Mouse (Mus musculus) right cerebral cortex, postnatal 25 days (tissue): ENCODE results near the gene Psmc3.
"Not testable (repeated sequence)": the region's sequence is repeated elsewhere in the genome, so short reads cannot be mapped to it uniquely, and the experiment has no call there.

Experiments used
- DNase-seq: peaks from one replicate; pipeline ENCODE4 v3.0.0; 2022

Gene Psmc3

DNA sequence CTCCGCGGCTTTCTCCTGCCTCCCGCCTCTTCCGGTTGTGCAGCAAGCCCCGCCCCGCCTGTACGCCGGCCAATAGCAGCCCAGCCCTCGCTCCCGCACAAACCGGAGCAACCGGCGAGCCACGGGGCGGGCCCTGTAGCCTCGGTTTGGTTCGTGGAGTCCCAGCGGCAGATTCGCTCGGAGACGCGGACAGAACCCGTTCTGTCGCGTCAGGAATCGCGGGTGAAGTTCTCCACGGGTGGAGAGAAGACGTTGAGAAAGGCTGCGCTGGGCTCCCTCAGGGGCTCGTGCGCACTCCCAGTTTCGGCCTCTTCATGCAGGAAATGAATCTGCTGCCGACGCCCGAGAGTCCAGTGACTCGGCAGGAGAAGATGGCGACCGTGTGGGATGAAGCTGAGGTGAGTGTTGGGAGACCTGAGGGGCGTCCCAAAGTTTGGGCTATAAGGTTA lies at the start of gene Psmc3:
Gene Psmc3, plus strand, starts transcription at position 76 of the 449 bp plus-strand sequence.
- peak; percentile 97 for DNase-seq

GRCm38 (mm10) chr2:91008536-91008935 lies 45.3 kb upstream of the Psmc3 start:
- DNase-seq: no peak

GRCm38 (mm10) chr2:91013881-91014280 lies 39.9 kb upstream of the Psmc3 start:
- DNase-seq: no peak

DNA sequence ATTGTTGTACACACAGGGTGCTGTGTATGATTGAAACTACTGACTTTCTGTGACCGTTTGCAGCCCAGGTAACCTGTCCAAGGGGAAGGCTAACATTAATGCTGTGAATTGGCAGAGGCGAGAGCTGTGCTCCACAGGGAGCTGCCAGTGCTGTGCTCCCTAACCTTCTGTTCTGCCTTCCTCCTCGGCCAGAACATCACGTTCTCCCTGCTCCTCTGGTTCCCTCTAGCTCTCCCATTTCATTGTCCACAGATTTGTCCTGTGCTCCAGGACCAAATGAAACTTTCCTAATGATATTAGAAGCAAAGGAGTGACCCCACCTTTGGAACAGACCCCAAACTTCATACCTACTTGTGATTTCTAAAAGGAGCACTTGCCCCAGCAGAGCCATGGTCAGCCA lies 38.4 kb upstream of the Psmc3 start:
- no peak for DNase-seq

GRCm38 (mm10) chr2:91018061-91018788 lies 35.6 kb upstream of the Psmc3 start:
- no peak for DNase-seq

DNA sequence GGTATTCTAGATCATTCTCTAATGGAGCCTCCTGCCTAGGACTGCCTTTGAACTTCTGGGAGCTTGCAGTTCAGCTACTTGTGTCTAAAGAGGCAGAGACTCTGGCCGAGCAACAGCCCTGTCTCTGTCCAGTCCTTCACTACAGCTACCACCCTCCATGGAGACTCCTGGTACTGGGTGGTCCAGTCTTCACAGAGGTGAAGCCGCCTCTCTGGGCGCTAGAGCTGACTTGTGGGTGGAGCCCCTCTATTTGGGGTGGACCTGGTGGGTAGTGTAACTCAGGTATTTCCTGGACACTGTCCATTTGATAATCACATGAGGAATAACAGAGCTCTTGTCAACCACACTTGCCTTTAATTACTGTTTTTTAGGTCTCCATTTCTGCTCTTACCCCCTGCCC lies 33.9 kb upstream of the Psmc3 start:
- DNase-seq: no peak

DNA sequence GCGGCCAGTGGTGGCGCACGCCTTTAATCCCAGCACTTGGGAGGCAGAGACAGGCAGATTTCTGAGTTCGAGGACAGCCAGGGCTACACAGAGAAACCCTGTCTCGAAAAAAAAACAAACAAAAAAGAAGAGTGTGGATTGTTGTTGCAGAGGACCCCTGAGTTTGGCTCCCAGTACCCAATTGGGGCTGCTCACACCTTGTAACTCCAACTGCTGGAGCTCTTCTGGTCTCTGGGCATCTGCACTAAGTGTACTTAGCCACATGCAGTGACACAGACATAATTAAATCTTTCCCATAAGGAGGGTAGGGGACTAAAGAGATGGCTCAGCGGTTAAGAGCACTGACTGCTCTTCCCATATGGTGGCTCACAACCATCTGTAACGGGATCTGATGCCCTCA lies 31.5 kb upstream of the Psmc3 start:
- not testable (repeated sequence) for DNase-seq

DNA sequence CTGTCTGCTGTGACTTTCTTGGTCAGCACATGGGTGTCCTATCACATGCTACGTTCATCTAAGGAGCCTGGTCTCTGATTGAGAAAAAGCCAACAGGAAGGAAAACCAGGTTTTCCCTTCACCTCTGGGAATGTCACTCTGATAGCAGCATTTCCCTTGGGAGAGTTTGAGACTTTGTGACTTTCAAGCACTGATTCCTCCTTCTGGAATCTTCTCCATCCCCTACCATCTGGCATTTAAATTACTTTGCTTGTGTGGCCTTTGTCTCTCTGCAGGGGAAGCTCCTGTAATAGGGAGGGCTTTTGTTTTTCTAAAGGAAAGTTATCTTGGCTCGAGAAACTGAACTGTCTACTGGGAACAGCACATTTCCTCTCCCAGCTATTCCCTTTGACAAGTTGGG lies 30.7 kb upstream of the Psmc3 start:
- DNase-seq: no peak

DNA sequence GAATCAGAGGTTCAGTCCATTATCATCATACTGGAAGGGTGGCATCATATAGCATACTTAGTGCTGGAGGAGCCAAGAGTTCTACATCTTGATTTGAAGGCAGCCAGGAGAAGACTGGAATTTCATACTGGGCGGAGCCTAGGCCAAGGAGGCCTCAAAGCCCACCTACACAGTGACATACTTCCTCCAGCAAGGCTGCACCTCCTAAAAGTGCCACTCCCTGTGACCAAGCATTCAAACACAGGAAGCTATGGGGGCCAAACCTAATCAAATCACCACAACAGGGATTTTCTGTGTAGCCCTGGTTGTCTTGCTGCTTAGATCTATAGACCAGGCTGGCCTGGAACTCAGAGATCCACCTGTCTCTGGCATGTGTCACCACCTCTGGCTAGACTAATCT lies 29.9 kb upstream of the Psmc3 start:
- DNase-seq: no peak

GRCm38 (mm10) chr2:91025081-91025516 lies 28.7 kb upstream of the Psmc3 start:
- DNase-seq: peak; percentile 41

GRCm38 (mm10) chr2:91026491-91026890 lies 27.3 kb upstream of the Psmc3 start:
- no peak for DNase-seq

DNA sequence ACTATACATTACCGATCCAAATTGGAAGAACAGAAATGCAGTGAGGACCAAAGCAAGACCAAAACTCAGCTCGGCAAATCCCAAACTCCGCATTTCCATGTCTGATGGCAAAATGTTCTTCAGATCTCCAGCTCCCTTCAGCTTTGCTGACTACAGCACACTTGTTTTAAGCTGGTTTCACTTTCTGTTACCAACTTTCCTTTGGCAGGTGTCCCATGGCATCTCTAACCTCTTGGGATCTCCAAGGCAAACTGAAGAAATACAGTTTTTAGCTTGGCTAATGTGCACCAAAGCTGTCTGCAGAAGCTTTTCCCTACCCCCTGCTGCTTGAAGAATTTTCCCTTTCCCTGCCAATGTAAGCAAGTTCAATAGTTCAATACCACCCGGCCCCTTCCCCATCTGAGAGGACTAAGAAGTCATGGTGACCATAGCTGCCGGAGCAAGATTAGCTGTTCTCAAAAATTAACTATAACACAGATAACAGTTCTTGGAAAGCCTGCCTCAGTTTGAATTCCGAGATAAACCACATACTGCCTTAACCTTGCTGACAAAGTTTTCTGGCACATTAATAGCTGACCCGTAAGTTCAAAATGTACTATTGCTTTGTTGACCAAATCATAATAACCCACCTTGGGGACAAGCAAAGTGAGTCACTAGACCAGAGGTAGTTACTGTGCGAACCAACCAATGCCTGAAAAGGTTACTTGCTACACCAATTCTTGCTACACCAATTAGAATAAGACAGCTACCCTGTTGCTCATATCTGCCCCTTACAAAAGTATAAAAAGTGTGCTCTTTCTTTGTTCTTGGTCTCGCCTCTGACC lies 26.2 kb upstream of the Psmc3 start:
- DNase-seq: no peak

DNA sequence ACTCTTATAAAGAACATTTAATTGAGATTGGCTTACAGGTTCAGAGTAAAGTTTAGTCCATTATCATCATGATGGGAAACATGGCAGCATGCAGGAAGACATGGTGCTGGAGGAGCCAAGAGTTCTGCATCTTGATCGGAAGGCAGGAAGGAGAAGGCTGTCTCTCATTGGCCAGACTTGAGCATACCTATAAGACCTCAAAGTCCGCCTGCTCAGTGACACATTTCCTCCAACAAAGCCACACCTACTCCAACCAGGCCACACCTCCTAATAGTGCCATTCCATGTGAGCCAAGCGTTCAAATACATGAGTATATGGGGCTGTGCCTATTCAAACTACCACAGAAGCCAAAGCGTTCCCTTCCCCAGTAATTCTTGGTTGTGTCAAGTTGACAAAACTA lies 22.6 kb upstream of the Psmc3 start:
- DNase-seq: no peak

DNA sequence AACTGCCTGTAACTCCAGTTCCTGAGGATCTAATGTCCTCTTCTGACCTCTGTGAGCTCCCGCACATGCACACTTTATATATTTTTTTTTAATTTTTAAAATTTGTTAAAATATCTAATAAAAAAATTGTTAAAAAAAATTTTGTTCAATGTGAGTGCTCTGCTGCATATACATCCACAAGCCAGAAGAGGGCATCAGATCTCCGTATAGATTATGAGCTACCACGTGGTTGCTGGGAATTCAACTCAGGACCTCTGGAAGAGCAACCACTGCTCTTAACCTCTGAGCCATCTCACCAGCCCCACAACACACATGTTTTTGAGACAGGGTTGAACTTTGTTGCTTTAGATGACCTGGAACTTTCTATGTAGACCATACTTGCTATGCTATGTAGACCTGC lies 20.8 kb upstream of the Psmc3 start:
- no peak for DNase-seq

- no peak for DNase-seq
Observed at GRCm38 (mm10) chr2:91035385-91035784, 18.4 kb upstream of the Psmc3 start, which contains the start of gene Rapsn. Gene Rapsn, plus strand, starts transcription at chr2:91035620.

DNA sequence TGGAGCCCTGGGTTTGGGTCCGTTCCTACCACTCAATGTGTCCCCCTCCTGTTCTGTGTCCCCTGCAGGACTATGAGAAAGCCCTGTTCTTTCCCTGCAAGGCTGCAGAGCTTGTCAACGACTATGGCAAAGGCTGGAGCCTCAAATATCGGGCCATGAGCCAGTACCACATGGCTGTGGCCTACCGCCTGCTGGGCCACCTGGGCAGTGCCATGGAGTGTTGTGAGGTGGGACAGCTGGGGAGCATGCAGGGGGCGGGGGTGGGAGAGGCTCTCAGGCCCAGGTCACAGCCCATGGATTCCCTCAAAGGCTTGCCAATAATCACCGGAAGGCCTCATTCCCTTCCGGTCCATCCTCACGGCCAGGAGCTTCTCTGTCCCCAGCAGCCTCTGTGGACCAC lies 12.0 kb upstream of the Psmc3 start:
- DNase-seq: no peak

DNA sequence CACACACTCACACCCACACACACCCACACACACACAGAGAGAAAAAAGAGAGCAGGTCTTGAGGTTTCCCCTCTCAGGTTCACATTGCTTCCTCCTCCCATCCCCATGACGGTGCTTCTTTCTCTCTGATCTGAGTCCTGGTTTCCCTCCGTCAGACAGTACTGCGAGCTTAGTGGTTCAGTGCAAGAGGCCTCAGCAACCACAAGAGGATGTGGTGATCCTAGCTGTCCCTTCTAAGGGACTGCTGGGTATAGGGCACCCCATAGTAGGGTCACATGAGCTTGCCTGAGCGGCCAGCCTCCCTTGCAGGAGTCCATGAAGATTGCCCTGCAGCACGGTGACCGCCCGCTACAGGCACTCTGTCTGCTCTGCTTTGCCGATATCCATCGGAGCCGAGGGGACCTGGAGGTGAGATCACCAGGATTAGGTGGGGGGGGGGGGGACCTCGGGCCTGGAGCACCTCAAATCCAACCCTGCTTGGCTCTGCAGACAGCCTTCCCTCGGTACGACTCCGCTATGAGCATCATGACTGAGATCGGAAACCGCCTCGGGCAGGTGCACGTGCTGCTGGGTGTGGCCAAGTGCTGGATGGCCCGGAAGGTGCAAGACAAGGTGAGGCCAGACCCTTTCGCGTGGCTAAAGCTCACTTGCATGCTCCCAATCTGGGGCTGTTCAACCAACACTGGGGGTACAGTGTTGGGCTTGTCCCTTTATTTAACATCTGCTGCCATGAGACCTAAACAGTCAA lies 11.0 kb upstream of the Psmc3 start:
- no peak for DNase-seq

DNA sequence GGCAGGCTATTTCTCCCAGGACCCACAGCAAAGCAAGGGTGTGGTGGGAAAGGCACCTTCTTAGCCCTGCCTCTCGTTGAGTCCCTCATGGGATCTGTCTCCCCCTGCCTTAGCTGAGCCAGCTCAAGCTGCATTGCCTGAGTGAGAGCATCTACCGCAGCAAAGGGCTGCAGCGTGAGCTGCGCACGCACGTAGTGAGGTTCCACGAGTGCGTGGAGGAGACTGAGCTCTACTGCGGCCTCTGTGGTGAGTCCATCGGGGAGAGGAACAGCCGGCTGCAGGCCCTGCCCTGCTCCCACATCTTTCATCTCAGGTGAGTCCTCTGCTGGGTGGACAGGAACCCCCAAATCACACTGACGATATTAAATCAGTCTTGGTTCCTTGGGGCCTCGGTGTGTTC lies 9.1 kb upstream of the Psmc3 start:
- DNase-seq: no peak

DNA sequence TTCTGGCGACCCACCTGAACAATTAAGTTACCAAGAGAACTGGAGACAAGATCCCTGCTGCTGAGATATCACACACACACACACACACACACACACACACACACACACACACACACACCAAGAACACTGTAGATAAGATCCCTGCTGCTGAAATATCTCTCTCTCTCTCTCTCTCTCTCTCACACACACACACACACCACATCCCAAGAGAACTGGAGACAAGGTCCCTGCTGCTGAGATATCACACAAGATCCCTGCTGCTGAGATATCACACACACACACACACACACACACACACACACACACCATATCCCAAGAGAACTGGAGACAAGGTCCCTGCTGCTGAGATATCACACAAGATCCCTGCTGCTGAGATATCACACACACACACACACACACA lies 8.0 kb upstream of the Psmc3 start:
- not testable (repeated sequence) for DNase-seq

GRCm38 (mm10) chr2:91047359-91047758 lies 6.5 kb upstream of the Psmc3 start:
- DNase-seq: no peak

DNA sequence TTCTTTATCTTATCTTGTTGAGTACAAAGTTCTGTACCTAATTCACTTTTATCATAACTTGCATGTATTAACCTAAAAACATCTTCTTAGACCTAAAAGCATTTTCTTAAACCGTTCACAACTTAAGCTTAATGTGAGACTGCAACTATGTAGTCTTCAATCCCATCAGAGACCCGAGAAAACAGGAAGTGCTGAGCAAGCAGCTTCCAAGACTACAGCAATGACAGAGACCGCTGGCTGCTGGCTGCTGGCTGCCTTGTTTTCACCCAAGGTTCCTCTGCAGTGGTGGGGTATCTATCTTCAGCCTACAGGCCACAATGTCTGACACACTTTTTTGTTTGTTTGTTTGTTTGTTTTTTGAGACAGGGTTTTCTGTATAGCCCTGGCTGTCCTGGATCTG lies 1.9 kb upstream of the Psmc3 start:
- DNase-seq: no peak

- DNase-seq: no peak
Observed at GRCm38 (mm10) chr2:91052752-91053151, 1.1 kb upstream of the Psmc3 start.

DNA sequence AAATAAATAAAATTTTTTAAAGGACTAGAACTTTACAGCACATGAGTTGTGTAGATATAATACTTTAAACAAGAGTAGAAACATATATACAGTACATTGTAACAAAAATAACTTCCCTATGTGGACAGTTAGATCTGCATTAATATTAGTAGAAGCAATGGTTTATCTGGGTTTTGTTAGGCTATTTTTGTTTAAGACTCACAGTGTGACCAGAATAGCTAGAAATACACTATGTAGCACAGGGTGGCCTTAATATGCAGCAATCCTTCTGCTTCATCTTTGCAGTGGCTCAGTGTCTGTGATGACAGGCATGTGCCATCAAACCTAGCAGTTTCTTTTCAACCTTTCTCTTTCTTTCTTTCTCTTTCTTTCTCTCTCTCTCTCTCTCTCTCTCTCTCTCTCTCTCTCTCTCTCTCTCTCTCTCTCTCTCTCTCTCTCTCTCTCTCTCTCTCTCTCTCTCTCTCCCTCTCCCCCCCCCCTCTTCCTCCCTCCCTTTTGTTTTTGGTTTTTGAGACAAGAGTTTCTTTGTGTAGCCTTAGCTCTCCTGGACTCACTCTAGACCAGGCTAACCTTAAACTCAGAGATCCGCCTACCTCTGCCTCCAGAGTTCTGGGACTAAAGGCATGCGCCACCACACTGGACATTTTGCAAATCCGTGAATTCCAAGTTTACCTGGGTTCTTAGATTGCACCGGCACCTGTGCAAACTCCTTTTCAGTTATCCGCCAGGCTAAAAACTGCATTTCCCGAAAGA lies 452 bp upstream of the Psmc3 start:
- no peak for DNase-seq
